Mouse (Mus musculus) CH12.LX (cell line): ENCODE data around the gene Zfp42. TPM values are rescaled to one million over a fixed set of nuclear protein-coding genes. Genes with fewer than 3 reads are reported as not detected.

Experiments used
- DNase-seq: peaks from one replicate; pipeline ENCODE4 v3.0.0-alpha.2; 2013; ENCODE audit errors: extremely low read depth
- H3K27ac ChIP-seq: 2 replicates; pipeline ENCODE4 v1.5.1; 2012; ENCODE audit warnings: low read depth, mild to moderate bottlenecking, control low read depth, moderate library complexity; ENCODE audit not compliant: insufficient read depth
- H3K27me3 ChIP-seq: replicated peaks from 2 replicates; pipeline ENCODE3; 2012; ENCODE audit warnings: inconsistent platforms
- H3K36me3 ChIP-seq, 2 experiments: replicated peaks in 1 of 2; 2 replicates each; pipeline versions ENCODE3 to v1.6.1; 2012; ENCODE audit warnings: inconsistent platforms in 1 of 2, low read length in 1 of 2, mild to moderate bottlenecking in 1 of 2, mixed read lengths in 1 of 2, moderate library complexity in 1 of 2; ENCODE audit not compliant: control insufficient read depth in 1 of 2, insufficient read depth in 1 of 2
- H3K4me1 ChIP-seq, 2 experiments: 2 replicates each; pipeline ENCODE4 v1.6.1; 2012; ENCODE audit warnings: inconsistent platforms in 1 of 2, moderate library complexity in 1 of 2; ENCODE audit not compliant: insufficient read depth in 2 of 2, control insufficient read depth in 1 of 2
- H3K4me2 ChIP-seq: 2 replicates; pipeline ENCODE4 v1.6.1; 2012; ENCODE audit warnings: low read depth, mild to moderate bottlenecking, control low read depth; ENCODE audit not compliant: poor library complexity, insufficient read depth, severe bottlenecking
- H3K4me3 ChIP-seq, 3 experiments: fragments of 150-350 bp in 1 of 3; sonication (generic) in 1 of 3; replicated peaks in 1 of 3; 2 replicates each; pipeline versions ENCODE3 to v1.5.1; 2011 to 2012; ENCODE audit warnings: low read depth in 2 of 3, low read length in 2 of 3, mild to moderate bottlenecking in 2 of 3, moderate library complexity in 2 of 3, control low read depth in 1 of 3, improper control_type of control experiment in 1 of 3, inconsistent platforms in 1 of 3, mixed read lengths in 1 of 3; ENCODE audit not compliant: poor library complexity in 1 of 3
- H3K79me2 ChIP-seq: replicated peaks from 2 replicates; pipeline ENCODE4 v1.6.1; 2012; ENCODE audit warnings: mild to moderate bottlenecking, moderate library complexity; ENCODE audit not compliant: control insufficient read depth, poor library complexity, insufficient read depth, severe bottlenecking; ENCODE audit errors: extremely low read depth
- H3K9ac ChIP-seq: 2 replicates; pipeline ENCODE4 v1.6.1; 2012; ENCODE audit warnings: low read depth, mild to moderate bottlenecking, control low read depth, moderate library complexity; ENCODE audit not compliant: insufficient read depth
- H3K9me3 ChIP-seq: replicated peaks from 2 replicates; pipeline ENCODE3; 2012; ENCODE audit warnings: low read length, inconsistent platforms, mixed read lengths
- BHLHE40 ChIP-seq: IDR thresholded peaks from 2 replicates; pipeline ENCODE4 v1.6.1; 2011; ENCODE audit warnings: mild to moderate bottlenecking, low read depth, low read length, improper control_type of control experiment
- CHD1 ChIP-seq: IDR thresholded peaks from 2 replicates; pipeline ENCODE4 v1.6.1; 2012; ENCODE audit warnings: low read depth, low read length, improper control_type of control experiment, inconsistent platforms
- CHD2 ChIP-seq: IDR thresholded peaks from 2 replicates; pipeline ENCODE4 v1.6.1; 2011; ENCODE audit warnings: low read length, improper control_type of control experiment
- E2F4 ChIP-seq: IDR thresholded peaks from 2 replicates; pipeline ENCODE4 v1.6.1; 2011; ENCODE audit warnings: low read depth, low read length, improper control_type of control experiment; ENCODE audit not compliant: insufficient replicate concordance
- ELF1 ChIP-seq: IDR thresholded peaks from 2 replicates; pipeline ENCODE4 v1.6.1; 2014; ENCODE audit warnings: low read depth, mild to moderate bottlenecking, inconsistent platforms, low read length, improper control_type of control experiment
- EP300 ChIP-seq: IDR thresholded peaks from 2 replicates; pipeline ENCODE4 v1.6.1; 2011; ENCODE audit warnings: low read length, improper control_type of control experiment
- ETS1 ChIP-seq: conservative IDR thresholded peaks from 2 replicates; pipeline ENCODE4 v1.6.1; 2012; ENCODE audit warnings: low read depth, mild to moderate bottlenecking, inconsistent platforms, low read length, improper control_type of control experiment, moderate library complexity
- GABPA ChIP-seq: IDR thresholded peaks from 2 replicates; pipeline ENCODE4 v1.6.1; 2012; ENCODE audit warnings: low read depth, low read length, improper control_type of control experiment, inconsistent platforms; ENCODE audit not compliant: insufficient replicate concordance
- IRF4 ChIP-seq: IDR thresholded peaks from 2 replicates; pipeline ENCODE4 v1.6.1; 2014; ENCODE audit warnings: low read depth, mild to moderate bottlenecking, inconsistent platforms, low read length, improper control_type of control experiment
- JUN ChIP-seq: IDR thresholded peaks from 2 replicates; pipeline ENCODE4 v1.6.1; 2011; ENCODE audit warnings: low read depth, mild to moderate bottlenecking, low read length, improper control_type of control experiment, moderate library complexity; ENCODE audit not compliant: insufficient read depth
- MAFK ChIP-seq: IDR thresholded peaks from 2 replicates; pipeline ENCODE4 v1.6.1; 2011; ENCODE audit warnings: low read length, improper control_type of control experiment; ENCODE audit not compliant: insufficient replicate concordance
- MEF2A ChIP-seq: IDR thresholded peaks from 2 replicates; pipeline ENCODE4 v1.6.1; 2014; ENCODE audit warnings: low read depth, mild to moderate bottlenecking, inconsistent platforms, low read length, improper control_type of control experiment, borderline replicate concordance
- MXI1 ChIP-seq: IDR thresholded peaks from 2 replicates; pipeline ENCODE4 v1.6.1; 2011; ENCODE audit warnings: mild to moderate bottlenecking, low read depth, low read length, improper control_type of control experiment
- NELFE ChIP-seq: IDR thresholded peaks from 2 replicates; pipeline ENCODE4 v1.6.1; 2011; ENCODE audit warnings: low read depth, low read length, improper control_type of control experiment
- POLR2A ChIP-seq: IDR thresholded peaks from 2 replicates; pipeline ENCODE4 v1.6.1; 2011; ENCODE audit warnings: low read depth, mild to moderate bottlenecking, improper control_type of control experiment, low read length
- POLR2AphosphoS2 ChIP-seq: IDR thresholded peaks from 2 replicates; pipeline ENCODE4 v1.6.1; 2011; ENCODE audit warnings: low read depth, low read length, improper control_type of control experiment
- RCOR1 ChIP-seq: conservative IDR thresholded peaks from 2 replicates; pipeline ENCODE4 v1.6.1; 2012; ENCODE audit warnings: low read depth, mild to moderate bottlenecking, inconsistent platforms, low read length, improper control_type of control experiment
- SIN3A ChIP-seq: IDR thresholded peaks from 2 replicates; pipeline ENCODE4 v1.6.1; 2012; ENCODE audit warnings: low read length, improper control_type of control experiment, inconsistent platforms
- SMC3 ChIP-seq: IDR thresholded peaks from 2 replicates; pipeline ENCODE4 v1.6.1; 2011; ENCODE audit warnings: low read depth, low read length, improper control_type of control experiment
- TBP ChIP-seq: conservative IDR thresholded peaks from 2 replicates; pipeline ENCODE4 v1.6.1; 2011; ENCODE audit warnings: low read depth, low read length, improper control_type of control experiment
- TCF12 ChIP-seq: IDR thresholded peaks from 2 replicates; pipeline ENCODE4 v1.6.1; 2014; ENCODE audit warnings: low read depth, mild to moderate bottlenecking, inconsistent platforms, low read length, improper control_type of control experiment
- UBTF ChIP-seq: IDR thresholded peaks from 2 replicates; pipeline ENCODE4 v1.6.1; 2012; ENCODE audit warnings: low read depth, mild to moderate bottlenecking, inconsistent platforms, low read length, improper control_type of control experiment, moderate library complexity
- USF1 ChIP-seq: IDR thresholded peaks from 2 replicates; pipeline ENCODE4 v1.6.1; 2014; ENCODE audit warnings: low read depth, mild to moderate bottlenecking, inconsistent platforms, low read length, improper control_type of control experiment
- USF2 ChIP-seq: conservative IDR thresholded peaks from 2 replicates; pipeline ENCODE4 v1.6.1; 2011; ENCODE audit warnings: low read depth, low read length, improper control_type of control experiment
- ZC3H11A ChIP-seq: IDR thresholded peaks from 2 replicates; pipeline ENCODE4 v1.6.1; 2012; ENCODE audit warnings: low read depth, mild to moderate bottlenecking, inconsistent platforms, low read length, improper control_type of control experiment
- ZKSCAN1 ChIP-seq: IDR thresholded peaks from 2 replicates; pipeline ENCODE4 v1.6.1; 2012; ENCODE audit warnings: low read depth, inconsistent platforms, low read length, improper control_type of control experiment, borderline replicate concordance
- ZMIZ1 ChIP-seq: IDR thresholded peaks from 2 replicates; pipeline ENCODE4 v1.6.1; 2012; ENCODE audit warnings: low read depth, mild to moderate bottlenecking, inconsistent platforms, low read length, improper control_type of control experiment
- ZNF384 ChIP-seq: IDR thresholded peaks from 2 replicates; pipeline ENCODE4 v1.6.1; 2012; ENCODE audit warnings: low read depth, low read length, improper control_type of control experiment, inconsistent platforms
- dilution Hi-C: fragments of 300-500 bp; cut with MboI; formaldehyde crosslinking; loops from 2 replicates; pipeline ENCODE4 v1.14.3; 2020; ENCODE audit warnings: low sequenced_read_pairs; ENCODE audit not compliant: extremely low pct_unique_long_range_greater_than_20kb, extremely low pct_ligation_motif_present
- in situ Hi-C: fragments of 300-500 bp; cut with MboI; formaldehyde crosslinking; loops from 3 replicates; pipeline ENCODE4 v1.14.3; 2019; ENCODE audit warnings: low sequenced_read_pairs, low pct_ligation_motif_present, low pct_unique_long_range_greater_than_20kb, mixed read lengths
- polyA plus RNA-seq: library from polyadenylated mRNA; unstranded; fragments of >175 nt; gene quantifications from 2 replicates; pipeline ENCODE4 v1.2.1, GENCODE M21; 2012; ENCODE audit warnings: low read depth; ENCODE audit not compliant: insufficient read length
- total RNA-seq, 2 experiments: library from RNA; depleted of rRNA; stranded (reverse); fragments of 300-350 nt in 1 of 2; fragments of >200 nt in 1 of 2; gene quantifications; 2 replicates each; pipeline ENCODE4 v1.2.3; 2012 to 2014

Zfp42 gene
- total and polyA plus RNA-seq, 3 experiments = not detected

- H3K4me2 ChIP-seq = no peak overlapping the region
- H3K79me2 ChIP-seq = no peaks in the 10 kb centered on the region
- no peak overlapping the region for H3K4me3 ChIP-seq
- no peak overlapping the region for H3K9ac ChIP-seq
- H3K36me3 ChIP-seq = no peaks in the 10 kb centered on the region
- TF ChIP-seq TCF12 = no peak
- TF ChIP-seq POLR2AphosphoS2 = no peak
- TF ChIP-seq GABPA = no peak
- TF ChIP-seq USF2 = no peak
- no peak for TF ChIP-seq ETS1
- TF ChIP-seq IRF4 = no peak
- no peak for TF ChIP-seq POLR2A
- TF ChIP-seq NELFE = no peak
- no peak for TF ChIP-seq SIN3A
- TF ChIP-seq RCOR1 = no peak
- TF ChIP-seq SMC3 = no peak
- TF ChIP-seq, all 38 proteins: peak for 0
- in situ Hi-C loops (no loop called here), dilution Hi-C loops (no loop called here)
- no peak overlapping the region for H3K27ac ChIP-seq
- no peaks in the 10 kb centered on the region for H3K27me3 ChIP-seq
- no peak for DNase-seq
- no peaks in the 10 kb centered on the region for H3K4me1 ChIP-seq
- H3K9me3 ChIP-seq = peaks cover 63% of the 10 kb centered on the region
Measured at GRCm38 (mm10) chr8:43329913-43330705, 23.3 kb upstream of the Zfp42 start.

DNA sequence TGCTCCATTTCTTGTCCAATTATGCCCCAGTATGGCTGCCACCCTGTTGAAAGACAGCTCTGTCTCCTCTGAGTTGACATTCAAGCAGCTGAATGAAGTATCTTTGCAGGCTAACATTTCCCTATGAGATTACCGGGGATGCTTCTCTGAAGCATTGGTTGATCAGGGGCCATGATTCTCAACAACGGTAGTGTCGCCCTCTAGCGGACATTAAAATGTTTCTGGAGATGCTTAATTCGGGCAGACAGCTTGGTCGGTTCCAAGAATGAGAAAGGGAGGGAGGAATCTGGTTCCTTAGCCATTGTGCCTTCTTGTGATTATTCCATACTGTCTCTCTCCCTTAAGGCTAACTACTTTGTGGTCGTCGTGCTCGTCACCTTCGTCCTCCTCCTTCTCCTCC, 21.9 kb upstream of the Zfp42 start:
- no peak for DNase-seq
- in situ Hi-C loops = no loop called here

More for the DNA sequence above, 21.9 kb upstream of the Zfp42 start:
- Histone ChIP-seq H3K27ac (no peak overlapping the region), H3K4me3 (no peak overlapping the region), H3K9ac (no peak overlapping the region), H3K79me2 (no peaks in the 10 kb centered on the region), H3K4me2 (no peak overlapping the region), H3K9me3 (peaks cover 56% of the 10 kb centered on the region), H3K4me1 (no peaks in the 10 kb centered on the region), H3K36me3 (no peaks in the 10 kb centered on the region), H3K27me3 (no peaks in the 10 kb centered on the region)
- TF ChIP-seq ZC3H11A (no peak), E2F4 (no peak), BHLHE40 (no peak), ZMIZ1 (no peak), ZNF384 (no peak), MEF2A (no peak), JUN (no peak), CHD2 (no peak), POLR2A (no peak), CHD1 (no peak), ETS1 (no peak), MXI1 (no peak), ZKSCAN1 (no peak), TBP (no peak), UBTF (no peak), EP300 (no peak), MAFK (no peak), ELF1 (no peak), SIN3A (no peak), USF1 (no peak)
- dilution Hi-C loops = no loop called here
